ENCODE assay signal across 9 mouse cellular contexts in genomic region chr15:92190000-92190399, GRCm38 (mm10).
DNase-seq lines count a peak whose midpoint lies in the region; ATAC-seq lines count a peak whose summit lies in the region.
"Had no signal": no experiment of that assay in that cellular context is flagged by ENCODE, and none has a peak within 500 bp of the region (broad histone marks: within the 10 kb centered on the region; RNA-seq: fewer than 3 reads in every experiment).

No protein-coding gene starts in this region.

- no peaks in the 10 kb centered on the region for H3K4me1 ChIP-seq in midbrain, embryonic 14.5 days (ENCODE audit: control insufficient read depth, insufficient read depth, low read length)
- H3K4me1 ChIP-seq in midbrain, embryonic 16.5 days (ENCODE audit: control insufficient read depth, insufficient read depth, low read length): no peaks in the 10 kb centered on the region; the same call in none of the 2 replicates
- no peaks in the 10 kb centered on the region for H3K4me1 ChIP-seq in kidney, embryonic 14.5 days (ENCODE audit: control insufficient read depth, insufficient read depth, low read length)
- H3K4me1 ChIP-seq in limb, embryonic 10.5 days: peaks cover 21% of the 10 kb centered on the region
- H3K4me1 ChIP-seq: midbrain, embryonic 13.5 days had no signal

- H3K9me3 ChIP-seq in midbrain, embryonic 14.5 days (ENCODE audit: control insufficient read depth, low read length): no peaks in the 10 kb centered on the region
- no peaks in the 10 kb centered on the region for H3K9me3 ChIP-seq in midbrain, embryonic 16.5 days (replicated peaks; ENCODE audit: control insufficient read depth, low read length, poor library complexity, severe bottlenecking)
- 0 out of 2 replicates have a peak, but pooled peaks cover 2% of the 10 kb centered on the region for H3K9me3 ChIP-seq in kidney, embryonic 14.5 days (ENCODE audit: control insufficient read depth, low read length)
- H3K9me3 ChIP-seq in limb, embryonic 10.5 days (replicated peaks): no peaks in the 10 kb centered on the region

- ATAC-seq in midbrain, embryonic 14.5 days (ENCODE audit: low FRiP score, low TSS enrichment): no peak
- ATAC-seq in midbrain, embryonic 16.5 days: no peak
- 0 out of 2 replicates have a peak, but pooled peaks have one; percentile 43 for ATAC-seq in kidney, embryonic 14.5 days (ENCODE audit: low FRiP score, low TSS enrichment)
- no peak for ATAC-seq in granulocyte monocyte progenitor cell, adult 5-6 weeks (replicated peaks; ENCODE audit: poor library complexity, severe bottlenecking)
- ATAC-seq: midbrain, embryonic 13.5 days had no signal

- no peak overlapping the region for H3K27ac ChIP-seq in midbrain, embryonic 14.5 days (replicated peaks; ENCODE audit: low read depth, low read length)
- no peak overlapping the region for H3K27ac ChIP-seq in midbrain, embryonic 16.5 days (ENCODE audit: low read length)
- H3K27ac ChIP-seq in kidney, embryonic 14.5 days (ENCODE audit: low read depth, low read length): no peak overlapping the region
- no peak overlapping the region for H3K27ac ChIP-seq in limb, embryonic 10.5 days
- H3K27ac ChIP-seq: heart, adult 2 months; midbrain, embryonic 13.5 days had no signal

- 75% methylated on average over 2 of the region's 2 CpGs for WGBS in midbrain, embryonic 14.5 days
- 86% methylated on average over 2 of the region's 2 CpGs for WGBS in midbrain, embryonic 16.5 days
- 55% methylated on average over 2 of the region's 2 CpGs for WGBS in kidney, embryonic 14.5 days
- WGBS in limb, embryonic 10.5 days: 70% methylated on average over 2 of the region's 2 CpGs

- no peaks in the 10 kb centered on the region for H3K27me3 ChIP-seq in midbrain, embryonic 14.5 days (ENCODE audit: control insufficient read depth, insufficient read depth, low read length)
- H3K27me3 ChIP-seq in midbrain, embryonic 16.5 days (ENCODE audit: control insufficient read depth, insufficient read depth, low read depth, low read length): no peaks in the 10 kb centered on the region
- no peaks in the 10 kb centered on the region for H3K27me3 ChIP-seq in kidney, embryonic 14.5 days (ENCODE audit: control insufficient read depth, insufficient read depth, low read length)
- no peaks in the 10 kb centered on the region for H3K27me3 ChIP-seq in limb, embryonic 10.5 days (ENCODE audit: low read depth, poor library complexity, severe bottlenecking)
- H3K27me3 ChIP-seq: midbrain, embryonic 13.5 days had no signal

- H3K4me2 ChIP-seq in midbrain, embryonic 14.5 days (ENCODE audit: low read length): no peak overlapping the region
- no peak overlapping the region for H3K4me2 ChIP-seq in midbrain, embryonic 16.5 days (ENCODE audit: low read length)
- no peak overlapping the region for H3K4me2 ChIP-seq in kidney, embryonic 14.5 days (replicated peaks; ENCODE audit: low read depth, low read length)
- H3K4me2 ChIP-seq: midbrain, embryonic 13.5 days had no signal

- DNase-seq in midbrain, embryonic 14.5 days: peak; percentile 25
- peak; percentile 67 for DNase-seq in cerebellum, adult 11-12 months
- DNase-seq in testis, postnatal 14 days (ENCODE audit: low spot score): peak; percentile 33
- no peak for DNase-seq in limb, embryonic 10.5 days (ENCODE audit: low spot score)

- no peak overlapping the region for H3K9ac ChIP-seq in midbrain, embryonic 14.5 days (replicated peaks; ENCODE audit: low read length)
- no peak overlapping the region for H3K9ac ChIP-seq in midbrain, embryonic 16.5 days (ENCODE audit: low read depth, low read length)
- H3K9ac ChIP-seq in kidney, embryonic 14.5 days (ENCODE audit: low read depth, low read length): no peak overlapping the region
- H3K9ac ChIP-seq: midbrain, embryonic 13.5 days had no signal

- no peak overlapping the region for H3K4me3 ChIP-seq in midbrain, embryonic 14.5 days (replicated peaks; ENCODE audit: low read depth, low read length)
- H3K4me3 ChIP-seq in midbrain, embryonic 16.5 days (ENCODE audit: low read depth, low read length): no peak overlapping the region
- no peak overlapping the region for H3K4me3 ChIP-seq in kidney, embryonic 14.5 days (ENCODE audit: low read length)
- no peak overlapping the region for H3K4me3 ChIP-seq in limb, embryonic 10.5 days
- H3K4me3 ChIP-seq: heart, adult 2 months; midbrain, embryonic 13.5 days had no signal

- no peaks in the 10 kb centered on the region for H3K36me3 ChIP-seq in midbrain, embryonic 14.5 days (ENCODE audit: control insufficient read depth, insufficient read depth, low read length)
- H3K36me3 ChIP-seq in midbrain, embryonic 16.5 days (ENCODE audit: control insufficient read depth, insufficient read depth, low read length): no peaks in the 10 kb centered on the region
- no peaks in the 10 kb centered on the region for H3K36me3 ChIP-seq in kidney, embryonic 14.5 days (ENCODE audit: control insufficient read depth, insufficient read depth, low read length)
- H3K36me3 ChIP-seq in limb, embryonic 10.5 days: no peaks in the 10 kb centered on the region
- H3K36me3 ChIP-seq: midbrain, embryonic 13.5 days had no signal
